Mouse (Mus musculus) liver, adult 2 months (tissue): Measurements from ENCODE around the gene Serpine2. TPM values are rescaled to one million over a fixed set of nuclear protein-coding genes. Genes with fewer than 3 reads are reported as not detected.

Experiments used
- DNase-seq: peaks from one replicate; pipeline ENCODE4 v3.0.0-alpha.2; 2011; ENCODE audit warnings: low read depth, low spot score; ENCODE audit errors: extremely low read depth
- H3K27ac ChIP-seq: fragments of 200-500 bp; replicated peaks from 2 replicates; pipeline ENCODE4 v1.5.1; 2012; ENCODE audit warnings: low read depth, mild to moderate bottlenecking, control low read depth, inconsistent platforms, low read length; ENCODE audit not compliant: insufficient read depth
- H3K27me3 ChIP-seq: fragments of 200-500 bp; 2 replicates; pipeline ENCODE4 v1.6.1; 2012; ENCODE audit warnings: mild to moderate bottlenecking, moderate library complexity, low read length, inconsistent platforms; ENCODE audit not compliant: control insufficient read depth, insufficient read depth
- H3K36me3 ChIP-seq: fragments of 200-500 bp; 2 replicates; pipeline ENCODE4 v1.6.1; 2012; ENCODE audit warnings: low read length, inconsistent platforms; ENCODE audit not compliant: control insufficient read depth, insufficient read depth
- H3K4me1 ChIP-seq: fragments of 200-500 bp; 2 replicates; pipeline ENCODE4 v1.6.1; 2011; ENCODE audit warnings: low read length; ENCODE audit not compliant: control insufficient read depth, insufficient read depth
- H3K4me3 ChIP-seq: fragments of 200-500 bp; 2 replicates; pipeline ENCODE4 v1.5.1; 2011; ENCODE audit warnings: low read depth, mild to moderate bottlenecking, control low read depth, low read length, moderate library complexity; ENCODE audit not compliant: insufficient read depth
- H3K79me2 ChIP-seq: fragments of 200-500 bp; 2 replicates; pipeline ENCODE4 v1.6.1; 2012; ENCODE audit warnings: inconsistent platforms, mild to moderate bottlenecking, low read length, moderate library complexity; ENCODE audit not compliant: control insufficient read depth, insufficient read depth
- H3K9ac ChIP-seq: fragments of 200-500 bp; 2 replicates; pipeline ENCODE4 v1.6.1; 2012; ENCODE audit warnings: low read depth, mild to moderate bottlenecking, control low read depth, inconsistent platforms, low read length
- CTCF ChIP-seq: fragments of 200-500 bp; IDR thresholded peaks from 2 replicates; pipeline ENCODE4 v1.5.1; 2011; ENCODE audit warnings: low read depth, low read length, control low read depth
- POLR2A ChIP-seq: fragments of 200-500 bp; IDR thresholded peaks from 2 replicates; pipeline ENCODE4 v1.6.1; 2011; ENCODE audit warnings: low read length, control low read depth; ENCODE audit not compliant: insufficient read depth; ENCODE audit errors: extremely low read depth
- WGBS: fragments of 180-500 bp; shearing (Covaris S2); methylation state at CpG from one replicate; pipeline ENCODE4 v1.1.7; 2018; 5-methylcytosine and 5-hydroxymethylcytosine counted together
- polyA plus RNA-seq: library from polyadenylated mRNA; depleted of rRNA; stranded (reverse); fragments of >200 nt; gene quantifications from 2 replicates; pipeline ENCODE4 v1.2.3, GENCODE M21; 2012
- total RNA-seq: library from RNA; depleted of rRNA; stranded (reverse); fragments of >200 nt; gene quantifications from 2 replicates; pipeline ENCODE4 v1.2.3, GENCODE M21; 2014

Serpine2 gene
- total and polyA plus RNA-seq, 2 experiments = 1.1 to 1.8 TPM

DNA sequence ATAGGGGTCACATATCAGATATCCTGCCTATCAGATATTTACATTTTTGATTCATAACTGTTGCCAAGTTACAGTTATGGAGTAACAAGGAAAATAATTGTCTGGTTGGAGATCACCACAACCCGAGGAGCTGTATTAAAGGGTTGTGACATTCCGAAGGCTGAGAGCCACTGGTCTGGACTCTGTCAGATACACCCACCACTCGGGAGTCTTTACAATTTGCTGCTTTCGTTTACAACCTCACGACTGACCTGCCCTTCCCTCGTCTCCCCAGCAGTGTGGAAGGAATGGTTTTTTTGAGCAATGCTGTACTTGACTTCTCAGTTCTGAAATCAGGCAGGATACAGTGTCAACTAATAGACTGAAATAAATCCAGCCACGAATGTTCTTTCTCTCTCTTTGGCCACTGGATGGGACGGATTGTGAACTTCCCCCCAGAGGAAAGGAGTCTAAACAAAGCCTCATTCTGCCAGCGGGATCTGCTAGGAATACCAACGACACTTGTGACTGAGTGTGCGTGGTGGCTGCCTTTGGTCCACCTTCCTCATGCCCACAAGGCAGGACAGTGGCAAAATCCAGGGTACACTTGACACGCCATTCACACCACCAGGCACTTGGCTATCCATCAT, 455 bp downstream of the Serpine2 start:
- no peak for DNase-seq
- no peaks in the 10 kb centered on the region for H3K36me3 ChIP-seq
- no peak overlapping the region for H3K27ac ChIP-seq
- H3K9ac ChIP-seq = no peak overlapping the region
- 55% methylated on average over 12 of the region's 12 CpGs for WGBS
- no peak overlapping the region for H3K4me3 ChIP-seq
- TF ChIP-seq POLR2A = no peak
- TF ChIP-seq CTCF = no peak
- 0 out of 2 replicates have a peak, but pooled peaks cover 4% of the 10 kb centered on the region for H3K4me1 ChIP-seq
- peaks cover 11% of the 10 kb centered on the region for H3K27me3 ChIP-seq
- no peaks in the 10 kb centered on the region for H3K79me2 ChIP-seq

DNA sequence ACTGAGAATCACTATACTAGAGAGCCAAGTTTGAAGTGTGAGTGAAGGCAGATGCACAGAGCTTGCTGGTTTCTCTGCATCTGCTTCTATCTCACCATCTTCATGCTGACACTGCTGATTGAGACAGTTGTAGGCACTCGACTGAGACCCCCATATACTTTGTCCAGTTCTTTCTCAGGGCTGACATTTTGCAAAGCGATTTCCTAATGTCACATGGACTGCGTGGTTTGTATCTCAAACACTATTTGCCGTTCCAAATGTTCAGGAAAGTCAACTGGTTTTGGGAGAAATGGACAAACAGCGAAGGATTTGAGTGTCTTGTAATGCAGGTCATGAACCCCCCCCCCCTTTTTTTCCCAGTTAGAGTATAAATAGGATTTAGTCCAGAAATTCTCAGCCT, 1.0 kb downstream of the Serpine2 start:
- TF ChIP-seq CTCF = no peak
- TF ChIP-seq POLR2A = no peak
- 68% methylated on average over 5 of the region's 5 CpGs for WGBS
- H3K79me2 ChIP-seq = no peaks in the 10 kb centered on the region
- no peak overlapping the region for H3K9ac ChIP-seq
- no peak for DNase-seq
- peaks cover 11% of the 10 kb centered on the region for H3K27me3 ChIP-seq
- H3K27ac ChIP-seq = no peak overlapping the region
- H3K36me3 ChIP-seq = no peaks in the 10 kb centered on the region
- H3K4me3 ChIP-seq = no peak overlapping the region
- H3K4me1 ChIP-seq = 0 out of 2 replicates have a peak, but pooled peaks cover 4% of the 10 kb centered on the region

DNA sequence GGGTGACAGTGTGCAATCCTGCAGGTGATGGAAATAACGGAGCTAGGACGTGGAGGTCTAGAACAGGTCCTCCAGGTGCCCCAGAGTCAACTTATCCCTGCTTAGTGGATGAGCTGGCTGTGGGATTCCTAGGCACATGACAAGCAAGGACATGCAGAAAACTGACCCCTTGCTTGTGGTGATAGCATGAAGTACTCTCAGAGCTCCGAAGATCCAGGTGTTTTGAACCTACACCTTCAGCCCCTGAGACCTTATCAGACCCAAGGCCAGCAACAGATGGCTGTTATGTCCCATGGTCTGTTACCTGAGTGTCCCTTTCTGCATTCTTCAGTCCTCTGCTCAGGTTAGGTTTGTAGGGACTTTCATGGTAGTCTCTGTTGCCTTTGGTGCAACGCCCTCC, 2.0 kb downstream of the Serpine2 start:
- Histone ChIP-seq H3K27ac (no peak overlapping the region), H3K4me3 (peak overlapping the region; percentile 66; the same call in 1 of the 2 replicates), H3K27me3 (peaks cover 11% of the 10 kb centered on the region), H3K79me2 (no peaks in the 10 kb centered on the region), H3K4me1 (0 out of 2 replicates have a peak, but pooled peaks cover 4% of the 10 kb centered on the region), H3K36me3 (no peaks in the 10 kb centered on the region), H3K9ac (peak overlapping the region; percentile 75; the same call in 1 of the 2 replicates)
- TF ChIP-seq CTCF (no peak), POLR2A (no peak)
- 44% methylated on average over 4 of the region's 4 CpGs for WGBS
- DNase-seq = no peak

DNA sequence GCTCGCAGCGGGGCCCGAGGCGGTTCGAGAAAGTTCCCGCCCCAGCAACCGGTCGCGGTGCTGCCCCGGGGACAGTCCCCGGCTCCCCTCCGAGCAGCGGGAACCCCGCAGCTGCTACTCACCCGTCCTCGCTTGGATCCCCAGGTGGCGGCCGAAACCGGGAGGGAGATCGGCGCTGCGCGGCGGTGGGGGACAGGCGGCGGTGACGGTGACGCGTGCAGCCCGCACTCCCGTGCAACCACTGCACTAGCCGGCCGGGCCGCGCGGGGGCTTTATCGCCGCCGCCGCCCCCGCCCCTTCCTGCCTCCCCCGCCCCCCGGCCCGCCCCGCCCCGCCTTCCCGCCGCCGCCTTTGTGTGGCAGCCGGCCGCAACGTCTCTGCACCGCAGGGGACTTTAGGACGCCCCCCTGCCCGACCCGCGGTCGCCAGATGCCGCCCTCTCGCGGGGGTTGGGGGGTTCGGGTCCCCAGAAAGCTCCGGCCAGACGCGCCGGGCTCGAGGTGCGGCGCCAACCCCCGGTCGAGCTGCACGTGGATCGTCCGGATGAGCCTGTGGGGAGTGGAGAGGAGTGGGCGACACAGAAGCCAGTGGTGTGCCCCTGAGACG, 2.5 kb downstream of the Serpine2 start:
- under 1% methylated on average over 71 of the region's 76 CpGs for WGBS
- peak overlapping the region; percentile 90 for H3K9ac ChIP-seq

DNA sequence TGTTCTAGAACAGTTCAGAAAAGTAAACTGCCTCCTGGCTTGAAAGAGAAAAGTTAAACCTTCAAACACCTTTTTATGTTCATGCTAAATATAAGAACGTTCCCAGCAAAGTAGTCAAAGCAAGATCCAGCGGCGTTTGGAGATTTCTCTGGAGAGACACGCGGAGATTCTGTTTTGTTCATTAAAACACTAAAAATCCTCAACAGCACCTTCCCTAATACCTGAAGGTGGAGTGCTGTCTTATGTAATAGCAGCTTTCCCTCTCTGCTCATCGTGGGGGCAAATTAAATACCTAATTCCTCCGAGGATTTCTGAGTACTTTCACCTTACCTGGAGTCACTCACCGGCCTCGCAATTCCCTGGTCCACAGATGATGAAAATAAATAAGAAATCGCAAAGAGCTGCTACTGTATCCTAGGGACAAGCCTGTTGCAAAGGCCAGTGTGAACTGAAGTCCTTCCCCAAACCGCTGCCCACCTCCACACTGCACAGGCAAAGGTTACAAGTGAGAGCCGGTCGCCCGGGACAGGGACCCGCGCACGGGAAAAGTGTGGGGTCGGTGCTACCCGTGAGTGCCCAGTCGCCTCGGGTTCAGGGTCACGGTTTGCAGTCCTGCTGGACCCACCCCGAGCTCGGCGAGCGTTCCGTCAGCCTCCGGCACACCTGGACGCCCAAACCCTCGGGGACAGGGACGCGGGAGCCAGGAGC, 3.1 kb downstream of the Serpine2 start:
- peak; percentile 31 for DNase-seq
- Histone ChIP-seq H3K27me3 (peaks cover 11% of the 10 kb centered on the region), H3K27ac (no peak overlapping the region), H3K9ac (peak overlapping the region; percentile 90), H3K36me3 (no peaks in the 10 kb centered on the region), H3K79me2 (no peaks in the 10 kb centered on the region), H3K4me1 (0 out of 2 replicates have a peak, but pooled peaks cover 4% of the 10 kb centered on the region), H3K4me3 (peak overlapping the region; percentile 94)
- TF ChIP-seq POLR2A (no peak), CTCF (no peak)
- 8% methylated on average over 32 of the region's 32 CpGs for WGBS

More for the DNA sequence above, 2.5 kb downstream of the Serpine2 start:
- Histone ChIP-seq H3K4me3 (peak overlapping the region; percentile 94), H3K27ac (no peak overlapping the region), H3K27me3 (peaks cover 11% of the 10 kb centered on the region), H3K79me2 (no peaks in the 10 kb centered on the region), H3K4me1 (0 out of 2 replicates have a peak, but pooled peaks cover 4% of the 10 kb centered on the region), H3K36me3 (no peaks in the 10 kb centered on the region)
- no peak for DNase-seq
- no peak for TF ChIP-seq CTCF
- no peak for TF ChIP-seq POLR2A

DNA sequence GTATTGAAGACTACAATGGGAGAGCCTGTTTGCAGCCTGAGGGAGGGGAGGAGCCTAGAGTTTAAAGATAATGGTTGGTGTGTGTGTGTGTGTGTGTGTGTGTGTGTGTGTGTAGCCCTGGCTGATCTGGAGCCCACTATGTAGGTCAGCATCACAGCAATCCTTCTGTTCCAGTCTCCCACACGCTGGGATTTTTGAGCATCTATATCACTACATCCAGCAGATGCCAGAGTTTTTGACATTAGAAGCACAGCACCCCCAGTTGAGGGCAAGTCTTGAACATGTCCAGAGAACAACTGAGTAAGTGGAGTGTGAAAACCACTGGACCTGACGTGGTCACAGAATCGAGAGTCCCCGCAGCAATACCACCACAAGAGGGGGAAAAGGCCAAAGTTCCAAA, 4.2 kb downstream of the Serpine2 start:
- no peak for TF ChIP-seq CTCF
- TF ChIP-seq POLR2A = no peak

More for the DNA sequence above, 4.2 kb downstream of the Serpine2 start:
- H3K79me2 ChIP-seq = no peaks in the 10 kb centered on the region
- no peak overlapping the region for H3K27ac ChIP-seq
- 0 out of 2 replicates have a peak, but pooled peaks cover 4% of the 10 kb centered on the region for H3K4me1 ChIP-seq
- H3K9ac ChIP-seq = no peak overlapping the region
- WGBS = 70% methylated on average over 4 of the region's 4 CpGs
- no peak overlapping the region for H3K4me3 ChIP-seq
- H3K36me3 ChIP-seq = no peaks in the 10 kb centered on the region
- DNase-seq = no peak
- peaks cover 11% of the 10 kb centered on the region for H3K27me3 ChIP-seq
